Mouse (Mus musculus) hindbrain, embryonic 10.5 days (tissue): ENCODE results near the gene Rplp1. TPM values are rescaled to one million over a fixed set of nuclear protein-coding genes. Genes with fewer than 3 reads are reported as not detected.

Experiments
- DNase-seq: peaks from one replicate; pipeline ENCODE4 v3.0.0-alpha.2; 2017; ENCODE audit warnings: low spot score
- H3K27ac ChIP-seq: fragments of 300-500 bp; sonication (generic); 2 replicates; pipeline ENCODE4 v1.5.1; 2016; ENCODE audit warnings: mild to moderate bottlenecking, moderate library complexity
- H3K27me3 ChIP-seq: fragments of 300-500 bp; sonication (generic); 2 replicates; pipeline ENCODE4 v1.6.1; 2016; ENCODE audit warnings: mild to moderate bottlenecking; ENCODE audit not compliant: poor library complexity, insufficient read depth, severe bottlenecking
- H3K36me3 ChIP-seq: fragments of 300-500 bp; sonication (generic); 2 replicates; pipeline ENCODE4 v1.6.1; 2016; ENCODE audit warnings: mild to moderate bottlenecking, moderate library complexity
- H3K4me1 ChIP-seq: fragments of 300-500 bp; sonication (generic); replicated peaks from 2 replicates; pipeline ENCODE4 v1.6.1; 2016; ENCODE audit warnings: mild to moderate bottlenecking
- H3K4me3 ChIP-seq: fragments of 300-500 bp; sonication (generic); 2 replicates; pipeline ENCODE4 v1.5.1; 2016; ENCODE audit warnings: mild to moderate bottlenecking, moderate library complexity
- H3K9me3 ChIP-seq: fragments of 300-500 bp; sonication (generic); 2 replicates; pipeline ENCODE4 v1.6.1; 2016; ENCODE audit warnings: mild to moderate bottlenecking, moderate library complexity
- WGBS: fragments of 180-500 bp; shearing (Covaris S2); methylation state at CpG from one replicate; pipeline ENCODE4 v1.1.7; 2016; 5-methylcytosine and 5-hydroxymethylcytosine counted together
- polyA plus RNA-seq: library from polyadenylated mRNA; unstranded; fragments of >200 nt; fragmentation: Nextera tagmentation; extraction: Ambion mirVana; gene quantifications from 2 replicates; pipeline ENCODE4 v1.2.1, GENCODE M21; 2016

Rplp1 gene
- polyA plus RNA-seq, 1 experiment from 2014 or later: 1,078 TPM

DNA sequence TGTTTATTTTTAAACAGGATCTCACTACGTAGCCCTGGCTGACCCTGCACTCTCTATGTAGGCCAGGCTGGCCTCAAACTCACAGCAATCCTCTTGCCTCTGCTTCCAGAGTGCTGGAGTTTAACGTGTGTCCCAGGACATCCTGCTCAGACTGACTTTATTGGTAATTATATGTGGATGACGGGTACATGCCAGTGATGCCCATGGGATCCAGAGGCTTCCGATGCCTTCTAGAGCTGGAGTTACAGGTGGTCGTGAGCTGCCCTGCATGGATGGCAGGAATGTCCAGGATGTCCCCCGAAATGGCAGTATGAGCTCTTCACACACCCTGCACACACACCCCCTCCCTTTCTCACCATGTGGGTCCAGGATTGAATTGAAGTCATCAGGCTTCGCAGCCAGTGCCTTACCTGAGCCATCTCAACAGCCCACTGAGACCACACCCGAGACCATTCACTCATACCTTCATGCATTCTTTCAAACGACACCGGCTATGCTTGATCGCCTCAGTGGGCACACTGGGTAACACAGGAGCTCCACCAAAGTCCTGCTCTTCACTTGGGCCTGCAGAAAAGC is 5.4 kb downstream of the Rplp1 start:
- H3K4me3 ChIP-seq: no peak overlapping the region
- DNase-seq: no peak
- no peaks in the 10 kb centered on the region for H3K27me3 ChIP-seq
- no peak overlapping the region for H3K27ac ChIP-seq
- H3K36me3 ChIP-seq: peaks cover 36% of the 10 kb centered on the region
- H3K4me1 ChIP-seq: peaks cover 29% of the 10 kb centered on the region
- 90% methylated on average over 11 of the region's 11 CpGs for WGBS
- H3K9me3 ChIP-seq: no peaks in the 10 kb centered on the region

DNA sequence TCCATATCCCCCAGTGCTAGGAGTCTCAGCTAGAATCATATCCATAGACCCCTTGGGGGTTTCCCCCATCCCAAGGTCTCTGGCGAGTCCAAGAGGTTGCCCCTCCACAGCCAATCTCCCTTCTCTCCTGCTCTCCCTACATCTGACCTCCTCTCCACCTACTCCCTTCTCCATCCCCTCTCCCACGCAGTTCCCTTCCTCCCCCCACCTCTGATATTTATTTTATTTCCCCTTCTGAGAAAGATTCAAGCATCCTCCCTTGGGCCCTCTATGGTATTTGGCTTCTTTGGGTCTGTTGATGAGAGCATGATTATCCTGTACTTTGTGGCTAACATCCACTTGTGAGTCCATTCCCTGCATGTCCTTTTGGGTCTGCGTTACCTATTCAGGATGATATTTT is 6.0 kb downstream of the Rplp1 start:
- Histone ChIP-seq H3K4me3 (no peak overlapping the region), H3K4me1 (peaks cover 30% of the 10 kb centered on the region), H3K27me3 (no peaks in the 10 kb centered on the region), H3K9me3 (no peaks in the 10 kb centered on the region), H3K36me3 (peaks cover 34% of the 10 kb centered on the region), H3K27ac (no peak overlapping the region)
- no peak for DNase-seq
- WGBS: 82% methylated on average over 3 of the region's 3 CpGs

DNA sequence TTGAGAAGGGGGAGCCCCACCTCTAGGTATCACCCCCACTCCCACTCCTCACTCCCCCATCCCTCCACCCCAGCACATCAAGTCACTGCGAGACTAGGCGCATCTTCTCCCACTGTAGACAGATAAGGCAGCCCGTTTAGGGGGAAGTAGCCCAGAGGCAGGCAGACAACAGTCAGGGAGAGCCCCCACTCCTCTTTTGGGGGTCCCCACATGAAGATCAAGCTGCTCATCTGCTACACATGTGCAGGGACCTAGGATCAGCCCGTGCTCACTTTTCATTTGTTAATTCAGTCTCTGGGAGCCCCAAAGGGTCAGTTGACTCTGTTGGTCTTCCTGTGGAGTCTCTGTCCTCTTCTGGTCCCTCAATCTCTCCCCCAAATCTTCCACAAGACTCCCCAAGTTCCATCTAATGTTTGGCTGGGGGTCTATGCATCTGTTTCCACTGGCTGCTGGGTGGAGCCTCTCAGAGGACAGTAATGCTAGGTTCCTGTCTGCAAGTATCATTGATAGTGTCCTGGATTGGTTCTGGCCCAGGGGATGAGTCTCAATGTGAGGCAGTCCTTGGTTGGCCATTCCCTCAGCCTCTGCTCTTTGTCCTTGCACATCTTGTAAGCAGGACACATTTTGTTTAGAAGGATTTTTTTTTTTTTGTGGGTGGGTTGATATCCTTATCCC is 6.6 kb downstream of the Rplp1 start:
- peaks cover 28% of the 10 kb centered on the region for H3K36me3 ChIP-seq
- no peak for DNase-seq
- H3K9me3 ChIP-seq: no peaks in the 10 kb centered on the region
- no peak overlapping the region for H3K4me3 ChIP-seq
- H3K27ac ChIP-seq: no peak overlapping the region
- H3K4me1 ChIP-seq: peaks cover 24% of the 10 kb centered on the region
- no peaks in the 10 kb centered on the region for H3K27me3 ChIP-seq
- 86% methylated on average over 4 of the region's 4 CpGs for WGBS

GRCm38 (mm10) chr9:61906912-61907311 is 7.4 kb downstream of the Rplp1 start:
- no peak overlapping the region for H3K27ac ChIP-seq
- DNase-seq: peak; percentile 38
- WGBS: 69% methylated on average over 10 of the region's 10 CpGs
- peaks cover 7% of the 10 kb centered on the region for H3K27me3 ChIP-seq
- H3K4me3 ChIP-seq: no peak overlapping the region
- peaks cover 20% of the 10 kb centered on the region for H3K36me3 ChIP-seq
- H3K4me1 ChIP-seq: peaks cover 25% of the 10 kb centered on the region
- no peaks in the 10 kb centered on the region for H3K9me3 ChIP-seq

DNA sequence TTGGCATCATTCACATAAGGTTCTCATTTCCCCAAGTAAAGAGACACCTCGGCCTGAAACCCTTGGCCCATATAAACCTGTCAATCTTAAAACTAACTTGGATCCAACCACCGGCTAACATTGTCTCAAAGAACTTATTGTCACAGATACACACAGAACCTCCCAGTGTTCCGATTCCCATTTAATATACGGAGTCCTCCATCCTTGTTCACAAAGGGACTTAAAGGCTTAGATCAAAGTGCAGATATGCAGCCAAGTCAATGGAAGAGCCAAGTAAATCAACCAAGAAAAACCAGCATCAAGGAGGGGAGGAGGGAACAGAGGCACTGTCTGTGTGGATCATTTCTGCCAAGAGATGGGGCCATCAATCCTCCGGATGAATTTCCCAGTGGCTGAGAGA is 8.8 kb downstream of the Rplp1 start:
- Histone ChIP-seq H3K4me1 (peaks cover 31% of the 10 kb centered on the region), H3K36me3 (peaks cover 6% of the 10 kb centered on the region; the same call in 1 of the 2 replicates), H3K27ac (no peak overlapping the region), H3K4me3 (no peak overlapping the region), H3K27me3 (peaks cover 18% of the 10 kb centered on the region), H3K9me3 (no peaks in the 10 kb centered on the region)
- DNase-seq: no peak
- 77% methylated on average over 5 of the region's 5 CpGs for WGBS

GRCm38 (mm10) chr9:61904201-61904600 is 10.1 kb downstream of the Rplp1 start:
- H3K9me3 ChIP-seq: no peaks in the 10 kb centered on the region
- no peak overlapping the region for H3K4me3 ChIP-seq
- WGBS: 59% methylated on average over 7 of the region's 7 CpGs
- peaks cover 28% of the 10 kb centered on the region for H3K27me3 ChIP-seq
- H3K27ac ChIP-seq: no peak overlapping the region
- no peak for DNase-seq
- peaks cover 36% of the 10 kb centered on the region for H3K4me1 ChIP-seq
- H3K36me3 ChIP-seq: peaks cover 3% of the 10 kb centered on the region; the same call in 1 of the 2 replicates

- no peak for DNase-seq
- Histone ChIP-seq H3K4me3 (no peak overlapping the region), H3K9me3 (no peaks in the 10 kb centered on the region), H3K27me3 (peaks cover 35% of the 10 kb centered on the region), H3K27ac (no peak overlapping the region), H3K36me3 (no peaks in the 10 kb centered on the region), H3K4me1 (peaks cover 36% of the 10 kb centered on the region)
- WGBS: 59% methylated on average over 9 of the region's 9 CpGs
Observed at GRCm38 (mm10) chr9:61902445-61902844, 11.9 kb downstream of the Rplp1 start.

DNA sequence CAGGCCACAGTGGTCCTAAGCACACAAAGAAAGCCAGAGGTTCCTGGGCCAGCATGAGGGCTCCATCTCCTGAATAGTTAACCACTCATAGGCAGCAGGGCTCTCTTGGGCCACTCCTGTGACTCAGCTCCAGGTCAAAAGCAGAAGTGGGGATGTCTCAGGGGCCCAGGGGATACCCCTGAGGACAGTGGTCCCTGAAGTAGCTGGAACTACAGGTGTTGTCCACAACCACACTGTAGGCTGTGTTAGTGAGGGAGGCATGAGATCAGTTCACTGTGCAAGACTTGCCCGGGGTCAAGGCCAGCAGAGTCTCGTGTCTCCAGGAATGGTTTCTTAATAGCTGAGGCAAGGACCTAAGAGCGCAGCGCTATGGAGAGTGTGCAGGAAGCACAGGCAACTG is 12.8 kb downstream of the Rplp1 start:
- Histone ChIP-seq H3K4me3 (no peak overlapping the region), H3K36me3 (no peaks in the 10 kb centered on the region), H3K4me1 (peaks cover 36% of the 10 kb centered on the region), H3K9me3 (no peaks in the 10 kb centered on the region), H3K27me3 (peaks cover 40% of the 10 kb centered on the region), H3K27ac (0 out of 2 replicates have a peak overlapping the region, but pooled peaks have one; percentile 1)
- WGBS: 79% methylated on average over 4 of the region's 4 CpGs
- no peak for DNase-seq

DNA sequence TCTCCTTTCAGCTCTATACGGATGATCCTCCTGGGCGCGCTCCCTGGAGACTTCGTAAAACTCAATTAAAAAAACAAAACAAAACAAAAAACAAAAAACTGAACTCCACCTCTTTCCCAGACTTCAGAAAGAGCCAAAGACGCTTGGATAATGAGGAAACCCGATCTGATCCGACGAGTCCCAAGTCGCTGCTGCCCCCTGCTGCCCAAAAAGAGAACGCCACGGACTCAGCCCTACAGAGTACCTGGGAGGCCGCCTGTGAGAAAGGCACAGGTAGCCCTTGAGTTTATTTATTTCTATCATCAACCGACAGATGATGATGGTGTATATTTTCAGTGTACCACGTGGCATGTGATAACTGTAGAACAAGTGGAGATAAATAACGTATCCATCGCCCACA is 14.5 kb downstream of the Rplp1 start:
- Histone ChIP-seq H3K4me3 (peak overlapping the region; percentile 28; the same call in 1 of the 2 replicates), H3K27ac (no peak overlapping the region), H3K27me3 (peaks cover 53% of the 10 kb centered on the region), H3K36me3 (no peaks in the 10 kb centered on the region), H3K4me1 (peaks cover 42% of the 10 kb centered on the region), H3K9me3 (no peaks in the 10 kb centered on the region)
- DNase-seq: peak; percentile 79
- WGBS: 6% methylated on average over 16 of the region's 16 CpGs

- peak; percentile 86 for DNase-seq
- Histone ChIP-seq H3K4me1 (peaks cover 32% of the 10 kb centered on the region), H3K27ac (no peak overlapping the region), H3K27me3 (peaks cover 53% of the 10 kb centered on the region), H3K9me3 (no peaks in the 10 kb centered on the region), H3K36me3 (no peaks in the 10 kb centered on the region), H3K4me3 (no peak overlapping the region)
- WGBS: 9% methylated on average over 8 of the region's 8 CpGs
Observed at GRCm38 (mm10) chr9:61898401-61898800, 15.9 kb downstream of the Rplp1 start.

DNA sequence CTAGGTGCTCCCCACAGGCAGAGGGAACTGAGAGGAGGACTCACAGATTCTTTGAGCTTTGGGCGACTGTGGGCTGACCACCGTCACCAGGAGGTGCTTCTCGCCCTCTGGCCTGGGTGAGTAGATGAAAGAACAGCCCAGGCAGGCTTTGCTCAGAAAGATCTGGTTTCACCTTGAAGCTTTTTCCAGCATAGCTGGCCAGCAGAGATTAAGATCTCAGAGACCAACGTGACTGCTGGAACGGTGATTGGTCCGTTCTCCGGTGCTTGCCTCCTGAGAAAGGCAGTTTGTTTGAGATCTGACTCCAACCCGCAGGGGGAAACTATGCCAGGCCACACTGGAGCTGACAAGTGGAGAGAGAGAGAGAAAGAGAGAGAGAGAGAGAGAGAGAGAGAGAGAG is 19.3 kb downstream of the Rplp1 start:
- Histone ChIP-seq H3K27me3 (peaks cover 29% of the 10 kb centered on the region), H3K27ac (peak overlapping the region; percentile 18; the same call in 1 of the 2 replicates), H3K4me1 (peaks cover 20% of the 10 kb centered on the region; the same call in 1 of the 2 replicates), H3K9me3 (no peaks in the 10 kb centered on the region), H3K36me3 (no peaks in the 10 kb centered on the region), H3K4me3 (no peak overlapping the region)
- WGBS: 69% methylated on average over 8 of the region's 8 CpGs
- no peak for DNase-seq

DNA sequence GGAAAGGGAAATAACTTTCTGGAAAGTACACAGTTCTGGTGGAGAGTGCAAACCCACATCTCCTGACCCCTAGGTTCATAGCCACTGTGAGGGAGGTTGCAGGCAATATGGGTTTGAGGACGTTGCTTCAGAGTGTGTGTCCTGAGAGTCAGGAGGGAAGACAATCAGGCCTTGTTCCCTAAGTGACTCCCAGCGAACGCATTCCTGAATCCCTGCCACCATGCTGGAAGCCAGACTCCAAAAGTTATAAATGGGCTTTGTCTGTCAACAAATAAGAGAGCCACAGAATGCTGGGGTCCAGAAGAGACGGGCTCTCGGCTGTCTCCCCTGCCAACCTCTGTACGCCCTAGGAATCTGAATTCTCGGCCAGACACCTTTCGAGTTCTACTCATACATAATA is 24.5 kb downstream of the Rplp1 start:
- Histone ChIP-seq H3K9me3 (no peaks in the 10 kb centered on the region), H3K4me1 (peaks cover 37% of the 10 kb centered on the region), H3K4me3 (no peak overlapping the region), H3K36me3 (no peaks in the 10 kb centered on the region), H3K27me3 (peaks cover 13% of the 10 kb centered on the region), H3K27ac (0 out of 2 replicates have a peak overlapping the region, but pooled peaks have one; percentile 3)
- 54% methylated on average over 8 of the region's 8 CpGs for WGBS
- DNase-seq: no peak

DNA sequence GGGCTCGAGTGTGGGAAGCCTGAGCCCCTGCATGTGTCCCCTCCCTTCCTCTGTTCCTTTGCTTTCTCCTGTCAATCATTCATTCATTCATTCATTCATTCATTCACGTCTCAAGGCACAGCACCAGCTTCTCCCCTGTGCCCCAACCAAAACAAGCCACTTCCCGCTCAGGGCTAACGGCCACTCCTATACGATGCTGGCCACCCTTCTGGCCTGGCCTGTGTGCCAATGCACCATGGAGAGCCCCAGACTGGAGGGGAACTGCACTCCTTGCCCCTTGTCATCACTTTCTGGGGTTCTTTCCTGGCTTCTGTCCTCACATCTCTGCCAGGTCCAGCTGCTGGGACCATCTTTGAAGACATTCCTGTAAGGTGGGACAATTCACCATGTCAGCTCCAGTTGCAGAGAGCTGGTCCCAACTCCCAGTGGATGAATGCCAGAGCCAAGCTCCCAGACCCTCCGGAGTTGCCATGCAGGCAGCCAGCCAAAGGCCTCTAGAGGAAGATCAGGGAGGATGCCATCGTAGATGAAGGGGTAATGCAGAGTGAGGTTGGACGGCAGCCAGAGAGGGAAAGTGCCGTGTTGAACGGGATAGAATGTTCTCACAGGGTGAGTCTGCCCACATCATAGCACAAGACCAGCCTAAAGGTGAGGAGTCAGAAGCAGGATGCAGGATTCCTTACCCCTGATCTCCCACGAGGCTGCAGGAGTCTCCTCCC is 26.5 kb downstream of the Rplp1 start:
- H3K4me3 ChIP-seq: no peak overlapping the region
- 80% methylated on average over 11 of the region's 11 CpGs for WGBS

More for the DNA sequence above, 26.5 kb downstream of the Rplp1 start:
- peaks cover 14% of the 10 kb centered on the region for H3K27me3 ChIP-seq
- H3K4me1 ChIP-seq: peaks cover 45% of the 10 kb centered on the region
- no peak overlapping the region; the same call in 1 of the 2 replicates for H3K27ac ChIP-seq
- DNase-seq: no peak
- H3K9me3 ChIP-seq: no peaks in the 10 kb centered on the region
- H3K36me3 ChIP-seq: no peaks in the 10 kb centered on the region
